Mouse (Mus musculus) embryonic facial prominence, embryonic 10.5 days (tissue): ENCODE results near the gene Pygo2. TPM values are rescaled to one million over a fixed set of nuclear protein-coding genes. Genes with fewer than 3 reads are reported as not detected.
A peak's percentile ranks its signal among the peaks of the same experiment; 100 is the strongest.

Source experiments
- DNase-seq: peaks from one replicate; pipeline ENCODE4 v3.0.0-alpha.2; 2017; ENCODE audit warnings: low spot score
- H3K27ac ChIP-seq: fragments of 300-500 bp; sonication (generic); replicated peaks from 2 replicates; pipeline ENCODE4 v1.5.1; 2016; ENCODE audit warnings: mild to moderate bottlenecking
- H3K27me3 ChIP-seq: fragments of 300-500 bp; sonication (generic); replicated peaks from 2 replicates; pipeline ENCODE4 v1.6.1; 2016; ENCODE audit warnings: low read depth, mild to moderate bottlenecking; ENCODE audit not compliant: poor library complexity, severe bottlenecking
- H3K36me3 ChIP-seq: fragments of 300-500 bp; sonication (generic); replicated peaks from 2 replicates; pipeline ENCODE4 v1.6.1; 2016; ENCODE audit warnings: mild to moderate bottlenecking, moderate library complexity
- H3K4me1 ChIP-seq: fragments of 300-500 bp; sonication (generic); 2 replicates; pipeline ENCODE4 v1.6.1; 2016
- H3K4me3 ChIP-seq: fragments of 300-500 bp; sonication (generic); 2 replicates; pipeline ENCODE4 v1.5.1; 2016; ENCODE audit warnings: mild to moderate bottlenecking, moderate library complexity
- H3K9me3 ChIP-seq: fragments of 300-500 bp; sonication (generic); 2 replicates; pipeline ENCODE4 v1.6.1; 2016; ENCODE audit warnings: mild to moderate bottlenecking
- WGBS: fragments of 180-500 bp; shearing (Covaris S2); methylation state at CpG from one replicate; pipeline ENCODE4 v1.1.7; 2016; 5-methylcytosine and 5-hydroxymethylcytosine counted together
- polyA plus RNA-seq: library from polyadenylated mRNA; unstranded; fragments of >200 nt; fragmentation: Nextera tagmentation; extraction: Ambion mirVana; gene quantifications from 2 replicates; pipeline ENCODE4 v1.2.1, GENCODE M21; 2016

Gene Pygo2
- polyA plus RNA-seq: 47.4 and 48.9 TPM in 2 replicates

GRCm38 (mm10) chr3:89430171-89431159 lies at the start of gene Pygo2:
TSS of gene Pygo2 (plus strand) at chr3:89430214.
- WGBS: 2% methylated on average over 68 of the region's 68 CpGs
- peak within 1 kb of the TSS; percentile 93 for H3K4me3 ChIP-seq
- DNase-seq: peak; percentile 98
- H3K27me3 ChIP-seq: no peaks in the 10 kb centered on the region
- H3K27ac ChIP-seq: peak within 1 kb of the TSS; percentile 91
- H3K4me1 ChIP-seq: peaks cover 33% of the 10 kb centered on the region
- H3K9me3 ChIP-seq: no peaks in the 10 kb centered on the region
- H3K36me3 ChIP-seq: peaks cover 65% of the 10 kb centered on the region

GRCm38 (mm10) chr3:89380291-89380690 lies 49.7 kb upstream of the Pygo2 start:
- H3K9me3 ChIP-seq: no peaks in the 10 kb centered on the region
- no peak for DNase-seq
- no peak overlapping the region for H3K4me3 ChIP-seq
- H3K27me3 ChIP-seq: peaks cover 11% of the 10 kb centered on the region
- 93% methylated on average over 14 of the region's 14 CpGs for WGBS
- H3K27ac ChIP-seq: no peak overlapping the region
- H3K4me1 ChIP-seq: peaks cover 36% of the 10 kb centered on the region
- H3K36me3 ChIP-seq: peaks cover 18% of the 10 kb centered on the region

- H3K36me3 ChIP-seq: peaks cover 18% of the 10 kb centered on the region
- peaks cover 15% of the 10 kb centered on the region for H3K27me3 ChIP-seq
- no peak overlapping the region for H3K27ac ChIP-seq
- H3K4me1 ChIP-seq: peaks cover 40% of the 10 kb centered on the region
- no peak overlapping the region for H3K4me3 ChIP-seq
- H3K9me3 ChIP-seq: no peaks in the 10 kb centered on the region
- WGBS: 93% methylated on average over 18 of the region's 18 CpGs
- DNase-seq: no peak
Observed at GRCm38 (mm10) chr3:89380711-89381110, 49.3 kb upstream of the Pygo2 start.

GRCm38 (mm10) chr3:89381233-89381632 lies 48.8 kb upstream of the Pygo2 start:
- WGBS: 85% methylated on average over 11 of the region's 11 CpGs
- no peaks in the 10 kb centered on the region for H3K9me3 ChIP-seq
- H3K4me1 ChIP-seq: peaks cover 44% of the 10 kb centered on the region
- H3K27me3 ChIP-seq: peaks cover 20% of the 10 kb centered on the region
- H3K27ac ChIP-seq: no peak overlapping the region
- DNase-seq: no peak
- H3K36me3 ChIP-seq: peaks cover 18% of the 10 kb centered on the region
- no peak overlapping the region for H3K4me3 ChIP-seq

- DNase-seq: no peak
- peaks cover 18% of the 10 kb centered on the region for H3K36me3 ChIP-seq
- WGBS: 84% methylated on average over 9 of the region's 9 CpGs
Observed at GRCm38 (mm10) chr3:89382033-89382882, 47.8 kb upstream of the Pygo2 start.

GRCm38 (mm10) chr3:89382950-89383349 lies 47.1 kb upstream of the Pygo2 start:
- Histone ChIP-seq H3K27ac (no peak overlapping the region), H3K27me3 (peaks cover 36% of the 10 kb centered on the region), H3K4me1 (peaks cover 56% of the 10 kb centered on the region), H3K4me3 (no peak overlapping the region), H3K9me3 (no peaks in the 10 kb centered on the region), H3K36me3 (peaks cover 18% of the 10 kb centered on the region)
- DNase-seq: no peak
- WGBS: 63% methylated on average over 5 of the region's 5 CpGs

More at GRCm38 (mm10) chr3:89382033-89382882, 47.8 kb upstream of the Pygo2 start:
- Histone ChIP-seq H3K4me1 (peaks cover 54% of the 10 kb centered on the region), H3K9me3 (no peaks in the 10 kb centered on the region), H3K27ac (no peak overlapping the region), H3K4me3 (no peak overlapping the region), H3K27me3 (peaks cover 31% of the 10 kb centered on the region)

GRCm38 (mm10) chr3:89383651-89384255 lies 46.3 kb upstream of the Pygo2 start:
- Histone ChIP-seq H3K27ac (no peak overlapping the region), H3K27me3 (peaks cover 36% of the 10 kb centered on the region), H3K4me1 (peaks cover 55% of the 10 kb centered on the region), H3K4me3 (no peak overlapping the region), H3K9me3 (no peaks in the 10 kb centered on the region), H3K36me3 (peaks cover 18% of the 10 kb centered on the region)
- 79% methylated on average over 5 of the region's 5 CpGs for WGBS
- DNase-seq: no peak

GRCm38 (mm10) chr3:89384331-89385076 lies 45.5 kb upstream of the Pygo2 start:
- 59% methylated on average over 12 of the region's 12 CpGs for WGBS

GRCm38 (mm10) chr3:89385451-89385850 lies 44.6 kb upstream of the Pygo2 start:
- 40% methylated on average over 11 of the region's 11 CpGs for WGBS
- Histone ChIP-seq H3K27ac (peak overlapping the region; percentile 57; the same call in 1 of the 2 replicates), H3K4me3 (no peak overlapping the region), H3K9me3 (no peaks in the 10 kb centered on the region), H3K4me1 (peaks cover 57% of the 10 kb centered on the region), H3K27me3 (peaks cover 45% of the 10 kb centered on the region), H3K36me3 (peaks cover 8% of the 10 kb centered on the region)
- DNase-seq: no peak

More at GRCm38 (mm10) chr3:89384331-89385076, 45.5 kb upstream of the Pygo2 start:
- Histone ChIP-seq H3K9me3 (no peaks in the 10 kb centered on the region), H3K27ac (peak overlapping the region; percentile 20), H3K27me3 (peaks cover 36% of the 10 kb centered on the region), H3K4me1 (peaks cover 53% of the 10 kb centered on the region), H3K4me3 (no peak overlapping the region), H3K36me3 (peaks cover 16% of the 10 kb centered on the region)
- no peak for DNase-seq

- Histone ChIP-seq H3K36me3 (no peaks in the 10 kb centered on the region), H3K27me3 (peaks cover 58% of the 10 kb centered on the region), H3K27ac (peak overlapping the region; percentile 63), H3K4me1 (peaks cover 70% of the 10 kb centered on the region), H3K9me3 (no peaks in the 10 kb centered on the region), H3K4me3 (no peak overlapping the region)
- no peak for DNase-seq
- 44% methylated on average over 17 of the region's 17 CpGs for WGBS
Observed at GRCm38 (mm10) chr3:89386438-89387420, 43.3 kb upstream of the Pygo2 start.

- DNase-seq: no peak
- Histone ChIP-seq H3K36me3 (no peaks in the 10 kb centered on the region), H3K27ac (0 out of 2 replicates have a peak overlapping the region, but pooled peaks have one; percentile 63), H3K27me3 (peaks cover 67% of the 10 kb centered on the region), H3K4me3 (no peak overlapping the region), H3K9me3 (no peaks in the 10 kb centered on the region), H3K4me1 (peaks cover 79% of the 10 kb centered on the region)
- WGBS: 62% methylated on average over 11 of the region's 11 CpGs
Observed at GRCm38 (mm10) chr3:89387632-89388031, 42.4 kb upstream of the Pygo2 start.
